Mouse (Mus musculus) embryonic fibroblast, embryonic 13.5 days (primary cell): Measurements from ENCODE around the gene Shh.

Experiments used
- CTCF ChIP-seq: IDR thresholded peaks from 2 replicates; pipeline ENCODE4 v1.5.1; 2011; ENCODE audit warnings: mild to moderate bottlenecking, control low read depth, low read length, moderate library complexity, borderline replicate concordance; ENCODE audit not compliant: insufficient read depth
- POLR2A ChIP-seq: IDR thresholded peaks from 2 replicates; pipeline ENCODE4 v1.6.1; 2011; ENCODE audit warnings: low read depth, mild to moderate bottlenecking, control low read depth, low read length, moderate library complexity

DNA sequence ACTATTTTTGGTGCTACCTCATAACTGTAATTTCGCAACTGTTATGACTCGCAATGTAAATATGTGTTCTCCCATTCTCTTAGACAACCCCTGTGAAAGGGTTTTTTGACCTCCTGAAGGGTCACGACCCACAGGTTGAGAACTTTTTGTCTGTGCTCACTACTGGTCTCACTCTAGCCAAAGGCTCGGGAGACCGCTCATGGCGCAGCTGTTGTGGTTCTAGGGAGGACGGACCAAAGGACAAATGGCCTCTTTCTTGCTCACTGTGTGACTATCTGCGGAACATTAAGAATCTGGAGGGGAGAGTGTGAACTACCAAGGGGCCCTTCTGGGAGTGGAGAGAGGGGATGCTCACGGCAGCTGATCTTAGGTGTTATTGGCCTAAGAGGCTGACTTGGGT, 41.1 kb downstream of the Shh start:
- TF ChIP-seq CTCF (no peak), POLR2A (no peak)
